Mouse (Mus musculus): ENCODE results near the gene Disc1. TPM values are rescaled to one million over a fixed set of nuclear protein-coding genes. Genes with fewer than 3 reads are reported as not detected.

Disc1 gene
- polyA plus RNA-seq, 1 experiment from 2014 or later: 0.82 TPM

- 32% methylated on average over 11 of the region's 11 CpGs for WGBS
- DNase-seq (ENCODE audit: low spot score): no peak
Measured at GRCm38 (mm10) chr8:125277071-125277682, 223.2 kb downstream of the Disc1 start.

GRCm38 (mm10) chr8:125279156-125279555, 225.2 kb downstream of the Disc1 start:
- no peak overlapping the region for H3K9ac ChIP-seq (ENCODE audit: low read depth, low read length)
- no peak overlapping the region for H3K4me2 ChIP-seq
- peaks cover 2% of the 10 kb centered on the region; the same call in 1 of the 2 replicates for H3K4me1 ChIP-seq (replicated peaks; ENCODE audit: control insufficient read depth, insufficient read depth, low read length)
- H3K27ac ChIP-seq (ENCODE audit: low read depth, low read length): no peak overlapping the region
- H3K4me3 ChIP-seq (ENCODE audit: low read depth, low read length): no peak overlapping the region
- no peaks in the 10 kb centered on the region for H3K9me3 ChIP-seq (ENCODE audit: control insufficient read depth, low read length)
- WGBS: 81% methylated on average over 2 of the region's 2 CpGs
- no peaks in the 10 kb centered on the region for H3K27me3 ChIP-seq (replicated peaks; ENCODE audit: control insufficient read depth, insufficient read depth, low read length)
- no peak for ATAC-seq (replicated peaks; ENCODE audit: low FRiP score)
- no peak for DNase-seq (ENCODE audit: low spot score)
- no peaks in the 10 kb centered on the region for H3K36me3 ChIP-seq (ENCODE audit: control insufficient read depth, insufficient read depth, low read length)

More at GRCm38 (mm10) chr8:125277071-125277682, 223.2 kb downstream of the Disc1 start:
- H3K9ac ChIP-seq (ENCODE audit: low read depth, low read length): no peak overlapping the region
- H3K36me3 ChIP-seq (ENCODE audit: control insufficient read depth, insufficient read depth, low read length): no peaks in the 10 kb centered on the region
- H3K4me3 ChIP-seq (ENCODE audit: low read depth, low read length): no peak overlapping the region
- H3K4me1 ChIP-seq (replicated peaks; ENCODE audit: control insufficient read depth, insufficient read depth, low read length): no peaks in the 10 kb centered on the region
- H3K27me3 ChIP-seq (replicated peaks; ENCODE audit: control insufficient read depth, insufficient read depth, low read length): no peaks in the 10 kb centered on the region
- no peak for ATAC-seq (replicated peaks; ENCODE audit: low FRiP score)
- no peaks in the 10 kb centered on the region for H3K9me3 ChIP-seq (ENCODE audit: control insufficient read depth, low read length)
- H3K4me2 ChIP-seq: no peak overlapping the region
- H3K27ac ChIP-seq (ENCODE audit: low read depth, low read length): no peak overlapping the region; the same call in 1 of the 2 replicates

- ATAC-seq (replicated peaks; ENCODE audit: low FRiP score) (no peak), DNase-seq (ENCODE audit: low spot score) (no peak)
- H3K4me2 ChIP-seq: no peak overlapping the region
- peaks cover 2% of the 10 kb centered on the region; the same call in 1 of the 2 replicates for H3K4me1 ChIP-seq (replicated peaks; ENCODE audit: control insufficient read depth, insufficient read depth, low read length)
- no peak overlapping the region for H3K27ac ChIP-seq (ENCODE audit: low read depth, low read length)
- 68% methylated on average over 4 of the region's 4 CpGs for WGBS
- H3K27me3 ChIP-seq (replicated peaks; ENCODE audit: control insufficient read depth, insufficient read depth, low read length): no peaks in the 10 kb centered on the region
- H3K9me3 ChIP-seq (ENCODE audit: control insufficient read depth, low read length): no peaks in the 10 kb centered on the region
- no peak overlapping the region for H3K9ac ChIP-seq (ENCODE audit: low read depth, low read length)
- no peak overlapping the region for H3K4me3 ChIP-seq (ENCODE audit: low read depth, low read length)
- H3K36me3 ChIP-seq (ENCODE audit: control insufficient read depth, insufficient read depth, low read length): no peaks in the 10 kb centered on the region
Measured at GRCm38 (mm10) chr8:125279892-125280291, 225.9 kb downstream of the Disc1 start.

GRCm38 (mm10) chr8:125282531-125282930, 228.5 kb downstream of the Disc1 start:
- peaks cover 13% of the 10 kb centered on the region for H3K4me1 ChIP-seq (replicated peaks; ENCODE audit: control insufficient read depth, insufficient read depth, low read length)
- no peak overlapping the region for H3K27ac ChIP-seq (ENCODE audit: low read depth, low read length)
- no peak overlapping the region for H3K9ac ChIP-seq (ENCODE audit: low read depth, low read length)
- ATAC-seq (replicated peaks; ENCODE audit: low FRiP score) (no peak), DNase-seq (ENCODE audit: low spot score) (no peak)
- H3K36me3 ChIP-seq (ENCODE audit: control insufficient read depth, insufficient read depth, low read length): no peaks in the 10 kb centered on the region
- H3K4me3 ChIP-seq (ENCODE audit: low read depth, low read length): no peak overlapping the region
- no peaks in the 10 kb centered on the region for H3K27me3 ChIP-seq (replicated peaks; ENCODE audit: control insufficient read depth, insufficient read depth, low read length)
- 32% methylated on average over 7 of the region's 7 CpGs for WGBS
- H3K9me3 ChIP-seq (ENCODE audit: control insufficient read depth, low read length): no peaks in the 10 kb centered on the region
- H3K4me2 ChIP-seq: no peak overlapping the region

GRCm38 (mm10) chr8:125283542-125283941, 229.5 kb downstream of the Disc1 start:
- ATAC-seq (replicated peaks; ENCODE audit: low FRiP score): no peak
- 55% methylated on average over 6 of the region's 6 CpGs for WGBS
- no peak for DNase-seq (ENCODE audit: low spot score)
- Histone ChIP-seq H3K27me3 (replicated peaks; ENCODE audit: control insufficient read depth, insufficient read depth, low read length) (no peaks in the 10 kb centered on the region), H3K36me3 (ENCODE audit: control insufficient read depth, insufficient read depth, low read length) (no peaks in the 10 kb centered on the region), H3K9me3 (ENCODE audit: control insufficient read depth, low read length) (no peaks in the 10 kb centered on the region), H3K4me3 (ENCODE audit: low read depth, low read length) (no peak overlapping the region), H3K9ac (ENCODE audit: low read depth, low read length) (no peak overlapping the region), H3K27ac (ENCODE audit: low read depth, low read length) (no peak overlapping the region), H3K4me2 (no peak overlapping the region), H3K4me1 (replicated peaks; ENCODE audit: control insufficient read depth, insufficient read depth, low read length) (peaks cover 13% of the 10 kb centered on the region)

GRCm38 (mm10) chr8:125284875-125285274, 230.9 kb downstream of the Disc1 start:
- DNase-seq (ENCODE audit: low spot score): no peak
- WGBS: 63% methylated on average over 4 of the region's 4 CpGs
- H3K4me1 ChIP-seq (replicated peaks; ENCODE audit: control insufficient read depth, insufficient read depth, low read length): peaks cover 13% of the 10 kb centered on the region

GRCm38 (mm10) chr8:125285391-125285790, 231.4 kb downstream of the Disc1 start:
- Histone ChIP-seq H3K27ac (ENCODE audit: low read depth, low read length) (no peak overlapping the region), H3K9me3 (ENCODE audit: control insufficient read depth, low read length) (no peaks in the 10 kb centered on the region), H3K4me1 (replicated peaks; ENCODE audit: control insufficient read depth, insufficient read depth, low read length) (peaks cover 13% of the 10 kb centered on the region)

More at GRCm38 (mm10) chr8:125284875-125285274, 230.9 kb downstream of the Disc1 start:
- no peak for ATAC-seq (replicated peaks; ENCODE audit: low FRiP score)
- no peaks in the 10 kb centered on the region for H3K9me3 ChIP-seq (ENCODE audit: control insufficient read depth, low read length)
- no peaks in the 10 kb centered on the region for H3K36me3 ChIP-seq (ENCODE audit: control insufficient read depth, insufficient read depth, low read length)
- H3K4me3 ChIP-seq (ENCODE audit: low read depth, low read length): no peak overlapping the region
- H3K9ac ChIP-seq (ENCODE audit: low read depth, low read length): no peak overlapping the region
- H3K4me2 ChIP-seq: no peak overlapping the region
- H3K27ac ChIP-seq (ENCODE audit: low read depth, low read length): no peak overlapping the region
- H3K27me3 ChIP-seq (replicated peaks; ENCODE audit: control insufficient read depth, insufficient read depth, low read length): no peaks in the 10 kb centered on the region

GRCm38 (mm10) chr8:125285966-125286681, 232.1 kb downstream of the Disc1 start:
- 0 out of 2 replicates have a peak overlapping the region, but pooled peaks have one; percentile 6 for H3K4me2 ChIP-seq
- whole genome bisulfite sequencing: 54% methylated on average over 12 of the region's 12 CpGs
- H3K27me3 ChIP-seq (replicated peaks; ENCODE audit: control insufficient read depth, insufficient read depth, low read length): no peaks in the 10 kb centered on the region
- no peaks in the 10 kb centered on the region for H3K36me3 ChIP-seq (ENCODE audit: control insufficient read depth, insufficient read depth, low read length)
- H3K4me3 ChIP-seq (ENCODE audit: low read depth, low read length): no peak overlapping the region
- no peak overlapping the region for H3K27ac ChIP-seq (ENCODE audit: low read depth, low read length)
- ATAC-seq (replicated peaks; ENCODE audit: low FRiP score): no peak
- no peak overlapping the region for H3K9ac ChIP-seq (ENCODE audit: low read depth, low read length)
- peaks cover 13% of the 10 kb centered on the region for H3K4me1 ChIP-seq (replicated peaks; ENCODE audit: control insufficient read depth, insufficient read depth, low read length)
- no peak for DNase-seq (ENCODE audit: low spot score)
- no peaks in the 10 kb centered on the region for H3K9me3 ChIP-seq (ENCODE audit: control insufficient read depth, low read length)

More at GRCm38 (mm10) chr8:125285391-125285790, 231.4 kb downstream of the Disc1 start:
- Histone ChIP-seq H3K4me3 (ENCODE audit: low read depth, low read length) (no peak overlapping the region), H3K9ac (ENCODE audit: low read depth, low read length) (no peak overlapping the region), H3K36me3 (ENCODE audit: control insufficient read depth, insufficient read depth, low read length) (no peaks in the 10 kb centered on the region), H3K4me2 (no peak overlapping the region), H3K27me3 (replicated peaks; ENCODE audit: control insufficient read depth, insufficient read depth, low read length) (no peaks in the 10 kb centered on the region)
- 86% methylated on average over 8 of the region's 8 CpGs for WGBS
- no peak for DNase-seq (ENCODE audit: low spot score)
- no peak for ATAC-seq (replicated peaks; ENCODE audit: low FRiP score)
